Mouse (Mus musculus) ovary, adult 18-20 months (tissue): ENCODE data around the gene Rrp12.
A peak's percentile ranks its signal among the peaks of the same experiment; 100 is the strongest.
"Not testable (repeated sequence)": the region's sequence is repeated elsewhere in the genome, so short reads cannot be mapped to it uniquely, and the experiment has no call there.

ENCODE experiments used
- DNase-seq: peaks from one replicate; pipeline ENCODE4 v3.0.0; 2022; ENCODE audit warnings: low spot score, mixed read lengths

Rrp12 gene

GRCm38 (mm10) chr19:41895460-41896318, at the start of gene Rrp12:
Gene Rrp12, minus strand, starts transcription at chr19:41896173.
- peak; percentile 72 for DNase-seq

- DNase-seq, result no peak
Measured at GRCm38 (mm10) chr19:41943841-41944240, 47.9 kb upstream of the Rrp12 start.

GRCm38 (mm10) chr19:41938539-41938938, 42.6 kb upstream of the Rrp12 start:
- DNase-seq, result no peak

- DNase-seq, result no peak
Measured at GRCm38 (mm10) chr19:41935921-41936320, 39.9 kb upstream of the Rrp12 start.

GRCm38 (mm10) chr19:41934124-41934523, 38.2 kb upstream of the Rrp12 start:
- no peak for DNase-seq

GRCm38 (mm10) chr19:41933179-41934086, 37.5 kb upstream of the Rrp12 start, which contains the start of the genes Exosc1 and Zdhhc16:
Gene Exosc1, minus strand, starts transcription at chr19:41933423.
Gene Zdhhc16, plus strand, starts transcription at chr19:41933480.
- DNase-seq, result peak; percentile 97

- DNase-seq, result no peak
Measured at GRCm38 (mm10) chr19:41932686-41933085, 36.7 kb upstream of the Rrp12 start.

GRCm38 (mm10) chr19:41920412-41921067, 24.6 kb upstream of the Rrp12 start:
- DNase-seq, result no peak

- no peak for DNase-seq
Measured at GRCm38 (mm10) chr19:41919471-41919870, 23.5 kb upstream of the Rrp12 start.

GRCm38 (mm10) chr19:41916853-41917252, 20.9 kb upstream of the Rrp12 start:
- DNase-seq, result no peak

- DNase-seq, result no peak
Measured at GRCm38 (mm10) chr19:41915294-41915693, 19.3 kb upstream of the Rrp12 start.

- DNase-seq, result not testable (repeated sequence)
Measured at GRCm38 (mm10) chr19:41914592-41914882, 18.6 kb upstream of the Rrp12 start.

- DNase-seq, result no peak
Measured at GRCm38 (mm10) chr19:41913774-41914591, 18.0 kb upstream of the Rrp12 start.

- DNase-seq, result peak; percentile 77
Measured at GRCm38 (mm10) chr19:41912121-41913080, 16.4 kb upstream of the Rrp12 start.

- DNase-seq, result peak; percentile 95
Measured at GRCm38 (mm10) chr19:41911178-41912073, 15.5 kb upstream of the Rrp12 start, which contains the start of gene Pgam1. Gene Pgam1, plus strand, starts transcription at chr19:41911923.

GRCm38 (mm10) chr19:41910396-41910795, 14.4 kb upstream of the Rrp12 start:
- no peak for DNase-seq

GRCm38 (mm10) chr19:41908736-41909135, 12.8 kb upstream of the Rrp12 start:
- DNase-seq, result no peak

- no peak for DNase-seq
Measured at GRCm38 (mm10) chr19:41907079-41907760, 11.2 kb upstream of the Rrp12 start.
